Mouse (Mus musculus) splenic B cell, adult 2 months (primary cell): ENCODE measurements at regions not wholly inside any gene's neighbourhood (a gene's known extent, or its start where the extent isn't known, plus 50 kb on each side); places are given as distances from the start of the nearest gene placed in this dataset.

Experiments
- DNase-seq: peaks from one replicate; pipeline ENCODE4 v3.0.0-alpha.2; 2011; ENCODE audit warnings: low read depth, low spot score
- H3K27me3 ChIP-seq: 2 replicates; pipeline ENCODE4 v1.6.1; 2012; ENCODE audit warnings: mild to moderate bottlenecking, low read length, moderate library complexity, mixed read lengths; ENCODE audit not compliant: control insufficient read depth, poor library complexity, insufficient read depth, severe bottlenecking
- H3K36me3 ChIP-seq: 2 replicates; pipeline ENCODE4 v1.6.1; 2012; ENCODE audit warnings: mild to moderate bottlenecking, low read length, moderate library complexity, mixed read lengths; ENCODE audit not compliant: control insufficient read depth, poor library complexity, insufficient read depth, severe bottlenecking

DNA sequence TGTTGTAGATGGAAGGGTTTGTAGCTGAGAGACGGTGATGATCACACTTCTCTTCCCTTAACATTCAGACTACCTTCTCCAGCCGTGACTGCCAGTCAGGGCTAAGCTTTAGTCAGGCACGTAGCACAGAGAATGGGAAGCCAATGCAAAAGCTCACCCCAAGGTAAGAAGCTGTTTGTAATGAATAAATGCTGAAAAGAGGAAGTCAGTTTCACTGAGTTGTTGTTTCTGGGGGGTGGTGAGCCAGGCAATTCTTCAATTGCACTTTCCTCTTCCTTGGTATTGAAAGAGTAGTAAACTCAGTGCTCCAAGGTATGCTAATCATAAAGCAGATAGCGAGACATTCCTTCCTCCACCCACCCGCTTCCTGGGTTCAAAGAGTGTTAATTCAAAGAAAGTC, 269.2 kb upstream of the Dab2 start:
- Histone ChIP-seq H3K36me3 (no peaks in the 10 kb centered on the region), H3K27me3 (no peaks in the 10 kb centered on the region)
- DNase-seq = no peak

DNA sequence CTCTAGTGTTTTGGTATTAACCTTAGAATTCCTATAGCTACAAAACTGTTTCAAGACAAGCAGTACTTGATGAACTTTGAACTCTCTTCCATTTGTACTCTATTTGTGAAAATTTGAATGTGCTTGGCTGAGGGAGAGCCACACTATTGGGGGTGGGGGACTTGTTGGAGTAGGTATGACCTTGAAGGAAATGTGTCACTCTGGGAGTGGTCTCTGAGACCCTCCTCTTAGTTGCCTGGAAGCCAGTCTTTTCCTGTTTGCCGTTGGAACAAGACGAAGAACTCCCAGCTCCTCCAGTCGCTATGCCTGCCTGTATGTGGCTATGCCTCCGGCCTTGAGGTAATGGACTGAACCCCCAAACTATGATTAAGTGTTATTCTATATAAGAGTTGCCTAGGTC, 265.4 kb upstream of the Dab2 start:
- Histone ChIP-seq H3K36me3 (no peaks in the 10 kb centered on the region), H3K27me3 (no peaks in the 10 kb centered on the region)
- DNase-seq = no peak

DNA sequence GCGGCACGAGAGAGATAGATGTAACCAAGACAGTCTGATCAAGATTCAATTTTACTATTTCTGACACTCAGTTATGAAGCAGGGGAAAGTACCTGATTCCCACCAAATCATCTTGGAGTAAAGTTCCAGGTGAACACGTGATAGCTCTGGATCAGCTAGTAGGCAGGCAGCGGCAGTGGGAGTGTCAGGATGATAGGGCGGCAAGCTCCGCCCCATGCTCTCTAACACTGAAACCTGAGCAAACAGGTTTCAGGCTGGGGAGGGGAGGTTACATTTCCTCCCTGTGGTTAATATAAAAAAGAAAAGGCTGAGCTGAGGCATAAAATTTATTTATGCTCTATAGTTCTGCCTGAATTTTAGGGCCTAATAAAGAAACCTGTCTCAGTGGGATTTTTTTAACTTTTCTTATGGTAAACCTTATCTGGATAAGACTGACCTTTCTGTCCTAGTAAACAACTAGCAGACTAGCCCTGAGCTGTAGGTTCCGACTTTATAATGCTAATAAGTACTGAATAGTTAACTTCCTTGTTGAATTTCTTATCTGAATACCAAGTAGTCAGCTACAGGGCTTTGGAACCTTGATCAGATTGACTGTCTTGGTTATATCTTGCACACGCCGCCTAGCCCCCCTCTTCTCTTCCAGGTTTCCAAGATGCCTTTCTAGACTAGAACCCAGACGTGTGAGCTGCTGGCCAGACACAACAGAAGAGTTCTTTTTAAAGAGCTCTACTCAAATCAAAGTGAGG, 254.9 kb upstream of the Dab2 start:
- Histone ChIP-seq H3K36me3 (no peaks in the 10 kb centered on the region), H3K27me3 (no peaks in the 10 kb centered on the region)
- DNase-seq = no peak

DNA sequence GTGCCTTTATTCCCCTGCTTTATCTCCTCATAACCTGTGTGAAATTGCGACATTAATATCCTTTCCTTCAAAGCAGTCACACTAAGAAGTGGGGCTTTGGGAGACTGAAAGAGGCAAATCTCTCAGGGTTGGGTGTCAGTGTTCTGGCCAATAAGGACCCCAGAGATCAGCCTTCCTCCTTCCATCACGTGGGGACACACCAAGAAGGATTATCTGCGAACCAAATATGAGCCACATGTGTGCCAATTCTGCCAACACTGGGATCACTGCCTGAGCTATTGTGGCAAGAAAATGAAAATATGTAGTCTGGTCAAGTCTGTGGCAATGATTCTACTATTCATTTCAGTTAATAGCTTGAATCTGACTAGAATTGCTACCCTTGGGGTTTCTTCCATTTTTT, 243.9 kb upstream of the Dab2 start:
- H3K36me3 ChIP-seq = no peaks in the 10 kb centered on the region
- DNase-seq = no peak

DNA sequence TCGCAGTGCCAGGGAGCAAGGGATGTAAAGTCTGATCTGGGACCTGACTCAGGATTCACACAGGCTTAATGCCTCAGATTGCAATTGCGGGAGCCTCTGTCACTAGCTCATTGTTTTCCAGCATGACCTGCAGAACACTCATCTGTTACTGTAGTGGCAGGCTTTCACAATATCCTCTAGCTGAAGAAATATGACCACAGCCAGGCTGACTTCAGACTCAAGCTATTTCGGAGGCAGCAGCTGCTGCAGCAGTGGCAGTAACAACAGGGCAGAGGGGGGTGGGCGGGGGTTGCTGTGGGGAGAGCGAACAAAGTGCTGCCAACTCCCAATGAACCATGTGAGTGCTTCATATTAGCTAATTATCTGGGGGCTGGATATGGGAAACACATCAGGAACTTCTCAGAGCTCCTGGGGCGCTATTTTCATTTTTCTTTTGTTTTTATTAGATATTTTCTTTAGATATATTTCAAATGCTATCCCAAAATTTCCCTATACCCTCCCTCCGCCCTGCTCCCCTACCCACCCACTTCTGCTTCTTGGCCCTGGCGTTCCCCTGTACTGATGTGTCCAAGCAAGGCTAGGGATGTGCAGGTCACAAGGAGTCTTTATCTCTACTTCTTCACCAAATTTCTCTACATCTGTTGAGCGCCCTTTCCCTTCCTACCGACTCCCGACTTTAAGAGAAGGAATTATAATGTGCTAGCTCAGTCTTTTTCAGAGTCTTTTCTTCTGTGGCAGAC, 242.5 kb upstream of the Dab2 start:
- DNase-seq = no peak
- no peaks in the 10 kb centered on the region for H3K27me3 ChIP-seq
- no peaks in the 10 kb centered on the region for H3K36me3 ChIP-seq

More for the DNA sequence above, 243.9 kb upstream of the Dab2 start:
- H3K27me3 ChIP-seq = no peaks in the 10 kb centered on the region

DNA sequence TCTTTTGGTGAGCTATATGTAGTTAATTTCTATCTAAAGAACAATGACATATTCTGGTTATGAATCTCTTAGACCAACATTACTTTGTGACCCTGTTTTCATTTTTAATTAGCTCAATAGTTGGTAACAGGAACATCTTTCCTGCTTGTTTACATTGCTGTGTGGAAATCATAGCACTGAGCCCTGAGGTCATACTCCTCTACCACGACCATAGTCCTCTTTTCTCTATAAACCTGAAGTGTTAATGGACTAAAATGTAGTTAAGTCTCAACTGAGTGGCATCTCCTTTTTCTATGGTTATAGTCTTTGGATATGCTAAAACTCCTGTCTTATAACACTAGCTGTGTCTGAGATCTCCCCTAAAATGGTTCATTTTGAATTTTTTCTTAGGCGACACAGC, 240.2 kb upstream of the Dab2 start:
- no peak for DNase-seq
- Histone ChIP-seq H3K36me3 (no peaks in the 10 kb centered on the region), H3K27me3 (no peaks in the 10 kb centered on the region)

DNA sequence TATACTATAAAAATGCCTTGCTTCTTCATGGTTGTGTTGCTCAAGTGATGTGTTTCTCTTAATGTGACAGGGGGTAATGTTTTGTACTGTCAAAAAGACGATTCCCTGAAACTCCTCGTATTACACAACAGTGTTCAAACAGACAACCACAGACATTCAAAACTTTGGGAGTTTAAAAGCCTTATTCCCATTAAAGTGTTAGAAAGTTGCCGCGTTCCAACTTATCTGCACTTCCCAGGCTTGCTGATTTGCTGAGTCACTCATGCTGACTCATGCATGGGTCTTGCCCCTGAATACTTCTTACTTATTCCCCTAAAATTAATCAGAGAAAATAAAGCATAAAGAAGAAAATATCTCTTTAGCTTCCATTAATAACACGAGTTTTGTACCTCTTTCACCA, 239.8 kb upstream of the Dab2 start:
- Histone ChIP-seq H3K27me3 (no peaks in the 10 kb centered on the region), H3K36me3 (no peaks in the 10 kb centered on the region)
- DNase-seq = no peak

DNA sequence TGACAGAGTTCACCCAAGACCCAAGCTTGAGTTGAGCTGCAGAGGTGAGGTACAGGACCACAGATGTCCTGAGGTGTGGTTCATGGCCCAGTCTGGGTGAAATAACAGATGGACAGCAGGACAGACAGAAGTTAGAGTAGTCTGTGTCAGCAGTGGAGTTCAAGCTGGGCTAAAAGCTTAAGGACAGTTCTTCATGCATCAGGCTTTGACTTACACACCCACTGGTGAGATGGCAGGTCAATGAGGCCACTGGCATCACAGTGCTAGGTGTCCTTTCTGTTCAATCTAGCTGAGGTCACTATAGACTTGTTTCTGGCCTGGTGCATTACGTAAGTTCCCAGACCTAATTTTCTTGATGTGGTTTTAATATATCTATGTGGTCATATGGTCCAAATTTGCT, 238.9 kb upstream of the Dab2 start:
- Histone ChIP-seq H3K27me3 (no peaks in the 10 kb centered on the region), H3K36me3 (no peaks in the 10 kb centered on the region)
- no peak for DNase-seq

DNA sequence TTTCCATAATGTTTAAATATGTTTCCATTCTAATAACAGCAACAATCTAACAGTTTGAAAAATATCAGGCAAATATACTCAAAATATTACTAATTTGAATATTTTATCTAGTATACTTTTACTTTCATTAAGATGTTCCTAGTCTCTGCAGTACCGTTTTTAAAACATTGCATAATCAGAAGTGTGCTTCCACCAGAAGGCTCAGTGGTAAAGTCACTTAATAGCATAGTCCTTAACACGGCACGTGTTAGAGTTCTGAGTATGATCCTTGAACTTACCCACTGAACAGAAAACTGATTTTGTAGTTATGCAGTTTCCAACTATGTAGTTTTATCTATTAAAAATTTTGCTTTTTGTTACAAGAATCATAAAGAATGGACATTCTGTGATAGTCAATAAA, 234.5 kb upstream of the Dab2 start:
- H3K36me3 ChIP-seq = no peaks in the 10 kb centered on the region
- DNase-seq = no peak
- no peaks in the 10 kb centered on the region for H3K27me3 ChIP-seq

DNA sequence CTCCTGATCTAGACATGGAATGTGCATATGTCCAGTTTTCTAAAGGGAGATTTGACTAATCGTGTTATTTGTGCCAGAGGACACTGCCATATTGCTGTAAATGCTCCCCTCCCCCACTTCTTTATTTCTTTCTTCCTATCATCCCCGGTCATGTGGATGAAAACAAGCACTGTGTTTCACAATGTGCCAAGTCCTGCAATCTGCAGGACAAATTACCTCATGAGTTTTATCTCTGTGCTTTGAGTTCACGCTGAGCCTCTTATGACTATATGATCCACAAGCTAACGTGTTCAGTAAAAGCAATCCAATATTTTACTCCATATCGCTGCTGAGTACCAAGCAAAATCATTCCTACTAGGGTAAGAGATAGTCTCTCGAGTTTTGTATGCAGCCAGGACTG, 232.2 kb upstream of the Dab2 start:
- no peak for DNase-seq
- Histone ChIP-seq H3K36me3 (no peaks in the 10 kb centered on the region), H3K27me3 (no peaks in the 10 kb centered on the region)

DNA sequence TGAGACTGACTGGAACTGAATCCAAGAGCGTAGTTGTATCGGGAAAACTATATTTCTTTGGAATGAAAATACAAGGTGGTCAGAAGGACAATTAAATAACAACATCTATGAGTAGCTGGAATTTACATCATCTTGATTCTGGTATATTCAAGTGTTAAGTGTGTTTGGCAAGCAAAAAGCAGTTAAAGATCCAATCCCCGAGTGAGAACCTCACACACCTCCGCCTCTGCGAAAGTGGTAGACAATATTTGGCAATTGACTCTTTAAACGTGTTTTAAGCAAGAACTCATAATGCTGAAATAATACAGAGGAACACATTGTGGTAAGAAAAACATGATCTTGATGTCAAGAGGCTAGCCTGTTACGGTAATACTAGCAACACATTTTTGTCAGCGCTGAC, 231.2 kb upstream of the Dab2 start:
- no peaks in the 10 kb centered on the region for H3K36me3 ChIP-seq
- DNase-seq = no peak
- no peaks in the 10 kb centered on the region for H3K27me3 ChIP-seq

DNA sequence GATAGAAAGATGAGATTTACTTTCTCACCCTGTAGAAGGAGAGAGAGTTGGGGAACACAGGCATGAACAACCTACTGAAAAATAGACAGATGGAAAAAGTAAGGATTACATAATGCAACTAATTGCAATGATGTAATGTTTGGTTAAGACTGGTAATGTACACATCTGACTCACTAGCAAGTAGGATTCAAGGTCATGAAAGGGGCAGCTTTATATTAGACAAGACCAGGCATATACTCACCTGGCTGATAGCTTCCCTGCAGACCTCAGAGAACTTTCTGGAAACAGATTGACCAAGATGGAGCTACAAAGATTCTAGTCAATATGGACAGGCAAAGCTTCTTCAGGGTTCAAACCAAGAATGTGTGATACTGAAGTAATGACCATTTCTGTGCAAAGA, 227.7 kb upstream of the Dab2 start:
- H3K36me3 ChIP-seq = no peaks in the 10 kb centered on the region
- no peak for DNase-seq
- H3K27me3 ChIP-seq = no peaks in the 10 kb centered on the region

DNA sequence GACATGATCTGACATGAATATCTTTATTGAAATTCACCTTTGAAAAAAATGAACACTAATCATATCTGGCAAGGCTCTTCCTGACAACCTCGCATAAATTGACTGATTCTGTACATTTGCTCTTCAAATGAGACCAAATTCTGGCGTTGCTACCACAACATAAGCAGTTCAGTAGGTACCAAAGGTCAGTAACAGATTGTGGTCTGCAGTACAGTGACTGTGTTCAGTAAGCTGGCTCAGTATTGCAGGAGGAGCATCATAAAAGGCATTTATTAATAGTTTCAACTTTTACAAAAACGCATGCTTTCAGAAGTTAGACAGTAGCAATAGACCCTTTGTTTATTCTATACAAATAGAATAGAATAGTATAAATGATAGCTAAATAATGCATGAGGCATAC, 226.7 kb upstream of the Dab2 start:
- Histone ChIP-seq H3K27me3 (no peaks in the 10 kb centered on the region), H3K36me3 (no peaks in the 10 kb centered on the region)
- no peak for DNase-seq

DNA sequence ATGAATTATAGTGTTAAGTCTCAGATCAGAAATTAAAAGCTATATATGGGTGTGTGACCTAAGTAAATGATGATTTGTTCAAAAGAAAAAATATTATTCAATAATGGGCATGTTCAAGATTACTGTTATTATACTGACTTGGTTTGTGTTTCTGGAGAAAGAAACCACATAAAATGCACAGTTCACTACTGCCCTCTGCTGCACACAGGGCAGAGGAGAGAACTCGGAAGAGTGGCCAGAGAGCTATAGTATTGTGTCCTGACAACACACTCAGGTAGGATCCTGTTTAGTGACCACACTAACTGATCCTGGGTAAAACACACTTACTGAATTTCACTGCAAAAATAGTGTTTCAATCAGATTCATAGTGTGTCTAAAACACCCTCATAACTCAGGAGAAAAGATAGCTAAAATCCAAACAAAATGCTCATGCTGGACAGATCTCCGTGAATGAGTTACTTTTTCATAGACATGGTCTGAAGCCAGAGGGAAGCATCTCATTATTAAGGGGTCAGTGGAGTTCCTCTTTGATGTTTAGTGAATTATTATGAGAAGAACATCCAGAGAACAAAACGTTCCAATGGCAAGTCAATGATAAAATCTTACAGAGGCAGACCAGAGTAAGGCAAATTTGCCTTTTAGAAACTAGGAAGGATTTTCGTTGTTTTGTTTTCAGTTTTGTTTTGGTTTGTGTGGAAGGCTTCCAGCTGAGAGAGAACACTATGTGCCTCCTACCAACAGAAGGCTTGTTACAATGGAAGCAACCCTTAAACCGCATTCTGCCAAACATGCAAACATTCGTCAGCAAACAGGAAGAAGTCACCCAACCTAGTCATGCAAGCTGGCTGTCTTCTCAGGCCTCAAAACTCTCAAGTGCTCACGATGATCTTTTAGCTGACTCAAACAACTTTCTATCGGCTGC, 218.6 kb upstream of the Dab2 start:
- H3K36me3 ChIP-seq = no peaks in the 10 kb centered on the region
- H3K27me3 ChIP-seq = no peaks in the 10 kb centered on the region
- peak; percentile 56 for DNase-seq

DNA sequence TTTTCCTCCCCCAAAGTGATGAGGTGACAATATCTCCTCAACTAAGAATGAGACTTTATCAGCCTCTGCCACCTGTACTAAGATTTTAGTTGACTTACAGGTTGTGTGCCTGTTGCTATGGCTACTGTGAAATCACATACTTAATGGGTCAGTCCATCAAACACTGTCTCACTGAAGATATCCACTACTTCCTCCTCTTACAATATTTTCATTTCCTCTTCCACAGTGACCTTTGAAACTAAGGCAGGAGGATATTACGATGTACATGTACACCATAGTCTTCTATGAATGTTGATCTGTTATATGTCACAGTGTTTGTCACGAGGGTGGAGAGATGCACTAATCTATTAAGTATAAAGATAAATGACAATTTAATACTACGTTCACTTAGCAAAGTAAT, 212.4 kb upstream of the Dab2 start:
- no peak for DNase-seq
- Histone ChIP-seq H3K27me3 (no peaks in the 10 kb centered on the region), H3K36me3 (no peaks in the 10 kb centered on the region)
